Comparison of ENCODE assay signal across 9 mouse cellular contexts in genomic region chr13:94328063-94328462, GRCm38 (mm10). TPM values are rescaled to one million over a fixed set of nuclear protein-coding genes. Genes with fewer than 3 reads are reported as not detected.
A peak's percentile ranks its signal among the peaks of the same experiment; 100 is the strongest.
DNase-seq lines count a peak whose midpoint lies in the region; ATAC-seq and TF ChIP-seq lines count a peak whose summit lies in the region.
"Had no signal": no experiment of that assay in that cellular context is flagged by ENCODE, and none has a peak within 500 bp of the region (broad histone marks: within the 10 kb centered on the region; RNA-seq: fewer than 3 reads in every experiment).

No protein-coding gene starts in this region.

- no peaks in the 10 kb centered on the region for H3K9me3 ChIP-seq in intestine, embryonic 14.5 days (ENCODE audit: control insufficient read depth, low read length)
- 0 out of 2 replicates have a peak, but pooled peaks cover 3% of the 10 kb centered on the region for H3K9me3 ChIP-seq in midbrain, embryonic 15.5 days

- peaks cover 2% of the 10 kb centered on the region; the same call in 1 of the 2 replicates for H3K4me1 ChIP-seq in heart, adult 2 months (ENCODE audit: control insufficient read depth, insufficient read depth, low read length)
- no peaks in the 10 kb centered on the region for H3K4me1 ChIP-seq in intestine, embryonic 14.5 days (replicated peaks; ENCODE audit: control insufficient read depth, insufficient read depth, low read length)
- H3K4me1 ChIP-seq in midbrain, embryonic 15.5 days: no peaks in the 10 kb centered on the region

- 51% methylated on average over 3 of the region's 3 CpGs for WGBS in heart, adult 2 months
- WGBS in intestine, embryonic 14.5 days: 73% methylated on average over 3 of the region's 3 CpGs
- WGBS in midbrain, embryonic 15.5 days: 71% methylated on average over 3 of the region's 3 CpGs

- no peaks in the 10 kb centered on the region for H3K27me3 ChIP-seq in heart, adult 2 months (ENCODE audit: control insufficient read depth, insufficient read depth, low read length)
- no peaks in the 10 kb centered on the region for H3K27me3 ChIP-seq in intestine, embryonic 14.5 days (replicated peaks; ENCODE audit: control insufficient read depth, insufficient read depth, low read length)
- H3K27me3 ChIP-seq in midbrain, embryonic 15.5 days (replicated peaks): no peaks in the 10 kb centered on the region

- no peaks in the 10 kb centered on the region for H3K36me3 ChIP-seq in heart, adult 2 months (ENCODE audit: control insufficient read depth, insufficient read depth, low read length)
- no peaks in the 10 kb centered on the region for H3K36me3 ChIP-seq in intestine, embryonic 14.5 days (ENCODE audit: control insufficient read depth, insufficient read depth, low read length)
- no peaks in the 10 kb centered on the region for H3K36me3 ChIP-seq in midbrain, embryonic 15.5 days (replicated peaks)

- no peak overlapping the region for H3K9ac ChIP-seq in heart, adult 2 months (ENCODE audit: low read depth, low read length)
- no peak overlapping the region for H3K9ac ChIP-seq in intestine, embryonic 14.5 days (ENCODE audit: low read length)
- no peak overlapping the region for H3K9ac ChIP-seq in midbrain, embryonic 15.5 days

- no peak for TF ChIP-seq POLR2A in heart, adult 2 months (IDR thresholded peaks at IDR 0.05; ENCODE audit: insufficient read depth, low read depth, low read length)

- H3K79me2 ChIP-seq in heart, adult 2 months (replicated peaks; ENCODE audit: control insufficient read depth, insufficient read depth, low read length): no peaks in the 10 kb centered on the region

- intact Hi-C loops in heart, adult 2 months (cut with DNase I): no loop called here
- intact Hi-C loops in heart, postnatal 25 days (cut with DNase I): no loop called here
- intact Hi-C loops in heart, postnatal 36 days (cut with DNase I): no loop called here

- H3K4me2 ChIP-seq in intestine, embryonic 14.5 days (ENCODE audit: low read length): no peak overlapping the region
- no peak overlapping the region for H3K4me2 ChIP-seq in midbrain, embryonic 15.5 days

- TF ChIP-seq EP300 in heart, adult 2 months (IDR thresholded peaks at IDR 0.05; ENCODE audit: insufficient read depth, low read depth, low read length): no peak

- no peak overlapping the region for H3K4me3 ChIP-seq in heart, adult 2 months
- no peak overlapping the region for H3K4me3 ChIP-seq in intestine, embryonic 14.5 days (ENCODE audit: low read depth, low read length)
- no peak overlapping the region for H3K4me3 ChIP-seq in midbrain, embryonic 15.5 days
- H3K4me3 ChIP-seq: myocyte had no signal

- peak overlapping the region; percentile 34; the same call in 1 of the 2 replicates for H3K27ac ChIP-seq in heart, adult 2 months
- H3K27ac ChIP-seq in intestine, embryonic 14.5 days (ENCODE audit: low read depth): peak overlapping the region; percentile 64
- no peak overlapping the region for H3K27ac ChIP-seq in midbrain, embryonic 15.5 days

- no peak for TF ChIP-seq CTCF in heart, adult 2 months (IDR thresholded peaks at IDR 0.05)

- no peak for DNase-seq in heart, adult 2 months
- DNase-seq in heart, postnatal 25 days (ENCODE audit: low spot score): no peak
- peak; percentile 77 for DNase-seq in adrenal gland, adult 8-10 months
- no peak for DNase-seq in intestine, embryonic 14.5 days (ENCODE audit: low spot score)
- no peak for DNase-seq in spleen, postnatal 36 days (ENCODE audit: low spot score in 2 of 2)
- no peak for DNase-seq in heart, postnatal 36 days

- ATAC-seq in intestine, embryonic 14.5 days (replicated peaks; ENCODE audit: low FRiP score, low TSS enrichment, low read depth): peak; percentile 85
- peak; percentile 70 for ATAC-seq in megakaryocyte progenitor cell, adult 5-6 weeks (replicated peaks; ENCODE audit: poor library complexity)
- ATAC-seq in midbrain, embryonic 15.5 days (replicated peaks): no peak

RNA-seq across cellular contexts. Expression of gene Ap3b1, which starts 30.7 kb away (rescaled TPM):
- total RNA-seq in heart, adult 2 months (2021): 10 to 100 TPM; 23.4 to 27.5 TPM
- polyA plus RNA-seq in heart, adult 2 months (2012; rRNA removed): 16.6 and 27.9 TPM in 2 replicates
- 10 to 100 TPM; 23.5 to 25.9 TPM for total RNA-seq in heart, postnatal 25 days (2021)
- total RNA-seq in adrenal gland, adult 8-10 months (2022): 10 to 100 TPM; 42.7 to 51.8 (median 48.8) TPM
- polyA plus RNA-seq in intestine, embryonic 14.5 days (2014; fragmentation: Nextera tagmentation; extraction: Ambion mirVana): 51.2 and 52.5 TPM in 2 replicates
- total RNA-seq in megakaryocyte progenitor cell, adult 5-6 weeks (2015): 50.4 and 53.4 TPM in 2 replicates
- total RNA-seq in megakaryocyte progenitor cell, adult 5-6 weeks (2017): 81.8 and 105 TPM in 2 replicates
- polyA plus RNA-seq in midbrain, embryonic 15.5 days (2015; fragmentation: Nextera tagmentation; extraction: Ambion mirVana): 27.3 and 27.7 TPM in 2 replicates
- total RNA-seq in heart, postnatal 36 days (2021): 10 to 100 TPM; 24.7 to 29.0 TPM

RNA-seq across cellular contexts. Expression of gene Scamp1, which starts 42.4 kb away (rescaled TPM):
- total RNA-seq in heart, adult 2 months (2021): 10 to 100 TPM; 32.3 to 33.3 TPM
- polyA plus RNA-seq in heart, adult 2 months (2012; rRNA removed): 12.5 and 27.7 TPM in 2 replicates
- 10 to 100 TPM; 27.3 to 34.0 TPM for total RNA-seq in heart, postnatal 25 days (2021)
- 10 to 100 TPM; 71.3 to 83.2 (median 75.9) TPM for total RNA-seq in adrenal gland, adult 8-10 months (2022)
- polyA plus RNA-seq in intestine, embryonic 14.5 days (2014; fragmentation: Nextera tagmentation; extraction: Ambion mirVana): 29.2 and 30.2 TPM in 2 replicates
- total RNA-seq in megakaryocyte progenitor cell, adult 5-6 weeks (2015): 18.5 and 20.0 TPM in 2 replicates
- total RNA-seq in megakaryocyte progenitor cell, adult 5-6 weeks (2017): 11.0 and 14.9 TPM in 2 replicates
- polyA plus RNA-seq in midbrain, embryonic 15.5 days (2015; fragmentation: Nextera tagmentation; extraction: Ambion mirVana): 175 and 192 TPM in 2 replicates
- 10 to 100 TPM; 29.7 to 36.6 TPM for total RNA-seq in heart, postnatal 36 days (2021)
